Mouse (Mus musculus) lung, postnatal 4 days (tissue): ENCODE data around the gene Btbd2.
"Not testable (repeated sequence)": the region's sequence is repeated elsewhere in the genome, so short reads cannot be mapped to it uniquely, and the experiment has no call there.

ENCODE experiments used
- DNase-seq, 2 experiments: peaks; one replicate each; pipeline ENCODE4 v3.0.0; 2021

The Btbd2 gene

GRCm38 (mm10) chr10:80625764-80626163 lies 31.1 kb downstream of the Btbd2 start:
- DNase-seq: no peak

GRCm38 (mm10) chr10:80623457-80624191 lies 33.2 kb downstream of the Btbd2 start:
- DNase-seq: peak; percentile 74 to 78

GRCm38 (mm10) chr10:80622661-80623456 lies 34.0 kb downstream of the Btbd2 start, which contains the start of gene Csnk1g2:
TSS of gene Csnk1g2 (plus strand) at chr10:80622838.
- DNase-seq: peak in 1 of 2 experiments; percentile 68

GRCm38 (mm10) chr10:80621940-80622660 lies 34.8 kb downstream of the Btbd2 start:
- peak; percentile 99 for DNase-seq

GRCm38 (mm10) chr10:80621690-80621939 lies 35.3 kb downstream of the Btbd2 start:
- DNase-seq: no peak

- no peak for DNase-seq
Observed at GRCm38 (mm10) chr10:80620796-80621689, 35.8 kb downstream of the Btbd2 start.

GRCm38 (mm10) chr10:80620365-80620764 lies 36.5 kb downstream of the Btbd2 start:
- DNase-seq: no peak

- DNase-seq: no peak
Observed at GRCm38 (mm10) chr10:80619465-80620244, 37.2 kb downstream of the Btbd2 start.

- DNase-seq: peak; percentile 70 to 84
Observed at GRCm38 (mm10) chr10:80618181-80618580, 38.7 kb downstream of the Btbd2 start.

GRCm38 (mm10) chr10:80614351-80614750 lies 42.5 kb downstream of the Btbd2 start:
- no peak for DNase-seq

GRCm38 (mm10) chr10:80613821-80614220 lies 43.0 kb downstream of the Btbd2 start:
- no peak for DNase-seq

GRCm38 (mm10) chr10:80611905-80612304 lies 45.0 kb downstream of the Btbd2 start:
- no peak for DNase-seq

GRCm38 (mm10) chr10:80611024-80611423 lies 45.8 kb downstream of the Btbd2 start:
- DNase-seq: peak; percentile 72 to 76

- DNase-seq: no peak
Observed at GRCm38 (mm10) chr10:80610116-80610785, 46.6 kb downstream of the Btbd2 start.

- no peak for DNase-seq
Observed at GRCm38 (mm10) chr10:80609269-80609924, 47.5 kb downstream of the Btbd2 start.

- no peak for DNase-seq
Observed at GRCm38 (mm10) chr10:80608435-80608834, 48.4 kb downstream of the Btbd2 start.

GRCm38 (mm10) chr10:80606737-80607350 lies 50.0 kb downstream of the Btbd2 start:
- DNase-seq: no peak

GRCm38 (mm10) chr10:80606306-80606705 lies 50.6 kb downstream of the Btbd2 start:
- no peak for DNase-seq

GRCm38 (mm10) chr10:80605721-80606120 lies 51.1 kb downstream of the Btbd2 start, which contains the start of gene Gm49322:
TSS of gene Gm49322 (plus strand) at chr10:80606021.
- DNase-seq: not testable (repeated sequence)

- no peak for DNase-seq
Observed at GRCm38 (mm10) chr10:80604988-80605387, 51.9 kb downstream of the Btbd2 start.
